Mouse (Mus musculus) embryo, embryonic 11 days (tissue): ENCODE data around the gene Grem1.

Experiments used
- DNase-seq: peaks from one replicate; pipeline ENCODE4 v3.0.0-alpha.2; 2015

Grem1 gene

GRCm38 (mm10) chr2:113757525-113758310 is 728 bp downstream of the Grem1 start:
- DNase-seq: peak; percentile 76

- DNase-seq: peak; percentile 20
These were observed 1.4 kb downstream of the Grem1 start for GRCm38 (mm10) chr2:113756924-113757524.

- DNase-seq: no peak
These were observed 8.7 kb downstream of the Grem1 start for GRCm38 (mm10) chr2:113749721-113750120.

DNA sequence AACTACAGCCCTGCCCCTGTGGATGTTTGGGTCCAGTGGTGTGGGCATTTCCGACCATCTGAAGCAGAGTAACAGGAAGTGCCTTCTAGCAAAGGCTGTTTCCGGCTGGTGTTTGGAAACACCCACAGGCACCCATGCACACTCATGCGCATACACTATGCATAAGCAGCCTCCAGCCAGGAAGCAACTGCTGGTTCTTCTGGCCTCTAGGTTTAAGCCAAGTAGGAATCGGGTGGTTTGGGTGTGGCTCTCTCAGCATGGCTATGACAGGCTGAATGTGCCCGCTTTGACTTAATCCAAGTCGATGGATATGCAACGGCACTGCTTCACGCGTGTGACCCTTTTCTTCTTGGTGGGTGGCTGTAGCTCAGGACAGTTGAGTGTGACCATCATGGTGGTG is 9.1 kb downstream of the Grem1 start:
- DNase-seq: no peak

- DNase-seq: no peak
These were observed 29.9 kb downstream of the Grem1 start for GRCm38 (mm10) chr2:113728581-113728980.

GRCm38 (mm10) chr2:113714801-113715200 is 43.6 kb downstream of the Grem1 start:
- DNase-seq: no peak

GRCm38 (mm10) chr2:113713406-113713805 is 45.0 kb downstream of the Grem1 start:
- no peak for DNase-seq

DNA sequence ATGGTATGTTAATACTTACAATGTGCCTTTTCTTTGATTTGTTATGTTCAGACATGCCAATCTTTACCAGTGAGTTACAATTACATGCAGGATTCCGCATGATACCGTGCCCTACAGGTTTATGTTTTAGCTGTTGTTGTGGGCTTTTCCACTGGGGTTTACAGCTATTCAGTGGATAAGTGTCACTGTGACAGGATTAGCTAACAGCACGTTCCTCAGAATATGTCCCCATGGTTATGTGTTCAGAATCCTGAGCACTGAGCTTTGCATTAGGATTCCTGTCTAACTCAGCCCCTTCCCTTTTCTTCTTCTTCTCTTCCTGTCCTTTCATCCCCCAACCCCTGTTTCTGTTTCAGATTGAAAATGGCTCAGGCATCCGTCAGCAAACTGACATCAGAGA is 50.9 kb downstream of the Grem1 start:
- DNase-seq: no peak

GRCm38 (mm10) chr2:113701507-113701906 is 56.9 kb downstream of the Grem1 start:
- DNase-seq: no peak

- no peak for DNase-seq
These were observed 61.8 kb downstream of the Grem1 start for GRCm38 (mm10) chr2:113696647-113697046.

GRCm38 (mm10) chr2:113696222-113696621 is 62.2 kb downstream of the Grem1 start:
- DNase-seq: no peak
